Mouse (Mus musculus) layer of hippocampus, postnatal 25 days (tissue): Measurements from ENCODE around the gene Atp6v0c. TPM values are rescaled to one million over a fixed set of nuclear protein-coding genes. Genes with fewer than 3 reads are reported as not detected.

Experiments used
- DNase-seq, 2 experiments: peaks; one replicate each; pipeline ENCODE4 v3.0.0; 2022; ENCODE audit warnings: mixed read lengths in 2 of 2, low spot score in 1 of 2; ENCODE audit errors: extremely low spot score in 1 of 2
- total RNA-seq, 2 experiments: library from RNA; stranded (reverse); gene quantifications; 2 replicates each; pipeline ENCODE4 v1.2.3; 2021

Atp6v0c gene
- total RNA-seq, 2 experiments from 2014 or later, result 1,231 to 1,342 TPM

GRCm38 (mm10) chr17:24199741-24200140 lies 30.2 kb upstream of the Atp6v0c start:
- no peak for DNase-seq

- DNase-seq, result peak; percentile 26 to 35
Measured at GRCm38 (mm10) chr17:24199252-24199651, 29.8 kb upstream of the Atp6v0c start.

- peak in 1 of 2 experiments; percentile 34 for DNase-seq
Measured at GRCm38 (mm10) chr17:24197032-24197824, 27.7 kb upstream of the Atp6v0c start.

- DNase-seq, result no peak
Measured at GRCm38 (mm10) chr17:24195349-24195748, 25.8 kb upstream of the Atp6v0c start.

GRCm38 (mm10) chr17:24193769-24194168 lies 24.3 kb upstream of the Atp6v0c start:
- DNase-seq, result no peak

- DNase-seq, result no peak
Measured at GRCm38 (mm10) chr17:24193268-24193667, 23.8 kb upstream of the Atp6v0c start.

GRCm38 (mm10) chr17:24192848-24193247 lies 23.3 kb upstream of the Atp6v0c start:
- DNase-seq, result no peak

- no peak for DNase-seq
Measured at GRCm38 (mm10) chr17:24191481-24191880, 22.0 kb upstream of the Atp6v0c start.

GRCm38 (mm10) chr17:24190934-24191333 lies 21.4 kb upstream of the Atp6v0c start:
- no peak for DNase-seq

- DNase-seq, result no peak
Measured at GRCm38 (mm10) chr17:24174259-24174658, 4.8 kb upstream of the Atp6v0c start.

- peak in 1 of 2 experiments; percentile 66 for DNase-seq
Measured at GRCm38 (mm10) chr17:24173423-24173822, 3.9 kb upstream of the Atp6v0c start.

- no peak for DNase-seq
Measured at GRCm38 (mm10) chr17:24171738-24172137, 2.2 kb upstream of the Atp6v0c start.

GRCm38 (mm10) chr17:24170729-24171128 lies 1.2 kb upstream of the Atp6v0c start:
- no peak for DNase-seq

GRCm38 (mm10) chr17:24170125-24170524 lies 623 bp upstream of the Atp6v0c start:
- DNase-seq, result no peak

- peak in 1 of 2 experiments; percentile 65 for DNase-seq
Measured at GRCm38 (mm10) chr17:24168590-24169277, 768 bp downstream of the Atp6v0c start.

- DNase-seq, result no peak
Measured at GRCm38 (mm10) chr17:24167891-24168505, 1.5 kb downstream of the Atp6v0c start.

- no peak for DNase-seq
Measured at GRCm38 (mm10) chr17:24167120-24167519, 2.4 kb downstream of the Atp6v0c start.

GRCm38 (mm10) chr17:24164566-24165259 lies 4.8 kb downstream of the Atp6v0c start:
- DNase-seq, result no peak

GRCm38 (mm10) chr17:24163176-24163962 lies 6.1 kb downstream of the Atp6v0c start, which contains the start of gene Amdhd2:
Gene Amdhd2 (minus strand): TSS chr17:24163766.
- peak; percentile 97 to 98 for DNase-seq
